ENCODE assay signal across 8 mouse cellular contexts in the genomic region with DNA sequence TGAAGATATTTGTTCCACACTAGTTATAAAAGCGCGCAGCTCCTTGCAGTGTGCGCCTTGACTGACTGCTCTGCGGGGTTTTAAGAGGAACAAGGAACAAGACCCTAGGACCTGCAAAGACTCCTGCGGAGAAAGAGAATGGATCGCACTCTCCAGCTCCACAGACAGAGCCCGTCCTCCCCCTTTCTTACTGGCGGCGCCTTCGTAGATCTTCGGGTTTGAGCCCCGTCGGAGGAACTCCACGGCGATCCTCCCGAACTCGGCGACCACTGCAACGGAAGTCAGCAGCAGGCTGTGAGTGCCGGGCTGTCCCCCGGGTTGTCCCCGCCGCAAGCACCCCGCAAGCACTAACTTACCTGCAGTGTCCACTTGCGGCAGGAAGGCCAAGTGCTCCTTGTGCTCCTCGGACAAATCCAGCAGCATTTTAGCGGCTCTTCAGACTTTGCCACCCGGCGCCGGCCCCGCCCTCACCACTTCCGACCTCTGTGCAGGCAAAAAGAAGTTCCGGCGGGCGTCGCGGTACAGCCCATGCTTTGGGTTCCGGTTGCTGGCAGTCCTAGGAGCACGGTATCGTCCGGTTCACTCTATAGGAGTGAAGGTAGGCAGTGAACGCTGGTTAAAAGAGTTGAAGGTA. TPM values are rescaled to one million over a fixed set of nuclear protein-coding genes. Genes with fewer than 3 reads are reported as not detected.
DNase-seq lines count a peak whose midpoint lies in the region; ATAC-seq lines count a peak whose summit lies in the region.

A gene (minus strand): TSS at position 485 of the 634 bp plus-strand sequence.

- H3K27ac ChIP-seq in heart, embryonic 13.5 days (replicated peaks), result peak within 1 kb of the TSS; percentile 86
- H3K27ac ChIP-seq in liver, embryonic 12.5 days, result peak within 1 kb of the TSS; percentile 78
- H3K27ac ChIP-seq in stomach, embryonic 15.5 days, result peak within 1 kb of the TSS; percentile 82

- peak within 1 kb of the TSS; percentile 78 for H3K4me2 ChIP-seq in heart, embryonic 13.5 days
- H3K4me2 ChIP-seq in liver, embryonic 12.5 days, result peak within 1 kb of the TSS; percentile 79
- peak within 1 kb of the TSS; percentile 59 for H3K4me2 ChIP-seq in stomach, embryonic 15.5 days

- H3K9me3 ChIP-seq in heart, embryonic 13.5 days, result no peaks in the 10 kb centered on the region
- H3K9me3 ChIP-seq in liver, embryonic 12.5 days (replicated peaks), result no peaks in the 10 kb centered on the region
- no peaks in the 10 kb centered on the region for H3K9me3 ChIP-seq in stomach, embryonic 15.5 days

- peak within 1 kb of the TSS; percentile 87 for H3K4me3 ChIP-seq in heart, embryonic 13.5 days
- peak within 1 kb of the TSS; percentile 87 for H3K4me3 ChIP-seq in liver, embryonic 12.5 days
- peak within 1 kb of the TSS; percentile 76 for H3K4me3 ChIP-seq in stomach, embryonic 15.5 days (replicated peaks)

- peak within 1 kb of the TSS; percentile 94 for H3K9ac ChIP-seq in heart, embryonic 13.5 days
- H3K9ac ChIP-seq in liver, embryonic 12.5 days, result peak within 1 kb of the TSS; percentile 87
- H3K9ac ChIP-seq in stomach, embryonic 15.5 days, result peak within 1 kb of the TSS; percentile 60

- ATAC-seq in erythroid progenitor cell, adult 5-6 weeks (replicated peaks; ENCODE audit: low FRiP score, poor library complexity, severe bottlenecking), result peak; percentile 96
- peak; percentile 73 for ATAC-seq in heart, embryonic 13.5 days (ENCODE audit: extremely low read depth, insufficient number of reproducible peaks, low FRiP score, low TSS enrichment)
- peak; percentile 97 for ATAC-seq in liver, embryonic 12.5 days
- peak; percentile 96 for ATAC-seq in stomach, embryonic 15.5 days (ENCODE audit: insufficient read depth, low FRiP score, low read depth)

- no peaks in the 10 kb centered on the region for H3K27me3 ChIP-seq in heart, embryonic 13.5 days (replicated peaks)
- H3K27me3 ChIP-seq in liver, embryonic 12.5 days (replicated peaks), result no peaks in the 10 kb centered on the region
- H3K27me3 ChIP-seq in stomach, embryonic 15.5 days (replicated peaks), result no peaks in the 10 kb centered on the region

- peaks cover 21% of the 10 kb centered on the region for H3K36me3 ChIP-seq in heart, embryonic 13.5 days
- peaks cover 17% of the 10 kb centered on the region for H3K36me3 ChIP-seq in liver, embryonic 12.5 days
- H3K36me3 ChIP-seq in stomach, embryonic 15.5 days, result no peaks in the 10 kb centered on the region

- WGBS in heart, embryonic 13.5 days, result under 1% methylated on average over 42 of the region's 42 CpGs
- under 1% methylated on average over 42 of the region's 42 CpGs for WGBS in liver, embryonic 12.5 days (ENCODE audit: insufficient replicate concordance)
- WGBS in stomach, embryonic 15.5 days, result under 1% methylated on average over 42 of the region's 42 CpGs

- DNase-seq in CD4-positive helper T cell, adult 2 months (ENCODE audit: low read depth, low spot score), result peak; percentile 87
- peak; percentile 67 for DNase-seq in brain, embryonic 18.5 days (ENCODE audit: low read depth, low spot score)
- DNase-seq in kidney, postnatal 10 days, result peak; percentile 92
- DNase-seq in natural killer cell, adult 2 months (ENCODE audit: low spot score in 2 of 2), result peak; percentile 74 to 86

- H3K4me1 ChIP-seq in heart, embryonic 13.5 days, result peaks cover 6% of the 10 kb centered on the region
- peaks cover 6% of the 10 kb centered on the region for H3K4me1 ChIP-seq in liver, embryonic 12.5 days
- H3K4me1 ChIP-seq in stomach, embryonic 15.5 days, result no peaks in the 10 kb centered on the region

RNA-seq across cellular contexts. Expression of the gene that starts here (rescaled TPM):
- total RNA-seq in erythroid progenitor cell, adult 5-6 weeks (2015; ENCODE audit: low replicate concordance), result 14.3 and 19.1 TPM in 2 replicates
- 0.45 and 0.77 TPM in 2 replicates for total RNA-seq in erythroid progenitor cell, adult 5-6 weeks (2017; ENCODE audit: low replicate concordance)
- polyA plus RNA-seq in heart, embryonic 13.5 days (2015; fragmentation: Nextera tagmentation; extraction: Ambion mirVana), result 43.8 and 50.9 TPM in 2 replicates
- 50.5 and 53.5 TPM in 2 replicates for polyA plus RNA-seq in liver, embryonic 12.5 days (2016; fragmentation: Nextera tagmentation; extraction: Ambion mirVana)
- 66.4 and 85.6 TPM in 2 replicates for polyA plus RNA-seq in stomach, embryonic 15.5 days (2015; fragmentation: Nextera tagmentation; extraction: Ambion mirVana)

Comparison
In these comparisons a context has a peak if more than half of its experiments do, and no peak if none do; other contexts are left out.
1. Peak in every context shown above with its lines: DNase-seq, ATAC-seq, H3K4me3 ChIP-seq and H3K27ac ChIP-seq.